Mouse (Mus musculus): Measurements from ENCODE around the gene Hs6st3.

DNA sequence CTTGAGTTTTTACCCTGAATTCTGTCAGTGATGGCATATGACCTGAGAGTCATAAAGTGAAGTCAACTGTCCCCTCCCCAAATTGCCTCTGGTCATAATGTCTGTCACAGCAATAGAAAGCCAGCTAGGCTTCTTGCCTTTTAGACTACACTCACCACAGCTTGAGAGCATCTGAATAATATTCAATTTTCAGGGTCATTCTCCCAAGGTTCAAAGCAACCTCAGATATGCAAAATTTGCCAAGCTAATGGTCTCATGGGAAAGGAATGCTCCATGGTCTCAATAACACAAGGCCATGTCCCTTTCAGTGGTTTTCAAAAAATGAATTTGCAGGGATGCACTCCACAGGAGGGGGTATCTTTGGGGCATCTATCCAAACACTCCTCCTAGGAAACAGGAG lies 764.3 kb downstream of the Hs6st3 start:
- TF ChIP-seq EP300 (IDR thresholded peaks at IDR 0.05; ENCODE audit: low read depth) = no peak
- TF ChIP-seq CTCF (IDR thresholded peaks at IDR 0.05; ENCODE audit: low read depth) = no peak
